Mouse (Mus musculus) hindbrain, embryonic 12.5 days (tissue): Measurements from ENCODE around the gene Rps6ka5. TPM values are rescaled to one million over a fixed set of nuclear protein-coding genes. Genes with fewer than 3 reads are reported as not detected.

Experiments
- ATAC-seq: fragments of 200-750 bp; cut with Nextera tagmentation; 2 replicates; pipeline ENCODE4 v1.8.0; 2017; ENCODE audit warnings: moderate TSS enrichment; ENCODE audit not compliant: low FRiP score
- H3K27ac ChIP-seq: fragments of 300-500 bp; sonication (generic); 2 replicates; pipeline ENCODE4 v1.5.1; 2016; ENCODE audit warnings: mild to moderate bottlenecking
- H3K27me3 ChIP-seq: fragments of 300-500 bp; sonication (generic); 2 replicates; pipeline ENCODE4 v1.6.1; 2016; ENCODE audit warnings: mild to moderate bottlenecking
- H3K36me3 ChIP-seq: fragments of 300-500 bp; sonication (generic); 2 replicates; pipeline ENCODE4 v1.6.1; 2016; ENCODE audit warnings: mild to moderate bottlenecking
- H3K4me1 ChIP-seq: fragments of 300-500 bp; sonication (generic); 2 replicates; pipeline ENCODE4 v1.6.1; 2016
- H3K4me2 ChIP-seq: fragments of 300-500 bp; sonication (generic); replicated peaks from 2 replicates; pipeline ENCODE4 v1.6.1; 2016; ENCODE audit warnings: mild to moderate bottlenecking
- H3K4me3 ChIP-seq: fragments of 300-500 bp; sonication (generic); 2 replicates; pipeline ENCODE4 v1.5.1; 2016; ENCODE audit warnings: mild to moderate bottlenecking
- H3K9ac ChIP-seq: fragments of 300-500 bp; sonication (generic); 2 replicates; pipeline ENCODE4 v1.6.1; 2016; ENCODE audit warnings: mild to moderate bottlenecking, moderate library complexity
- H3K9me3 ChIP-seq: fragments of 300-500 bp; sonication (generic); replicated peaks from 2 replicates; pipeline ENCODE4 v1.6.1; 2016; ENCODE audit warnings: mild to moderate bottlenecking
- WGBS: fragments of 180-500 bp; shearing (Covaris S2); methylation state at CpG from one replicate; pipeline ENCODE4 v1.1.7; 2016; 5-methylcytosine and 5-hydroxymethylcytosine counted together
- polyA plus RNA-seq: library from polyadenylated mRNA; unstranded; fragments of >200 nt; fragmentation: Nextera tagmentation; extraction: Ambion mirVana; gene quantifications from 2 replicates; pipeline ENCODE4 v1.2.1, GENCODE M21; 2016

The Rps6ka5 gene
- polyA plus RNA-seq, 1 experiment from 2014 or later = 6.5 TPM

- WGBS = 79% methylated on average over 5 of the region's 5 CpGs
- Histone ChIP-seq H3K4me2 (no peak overlapping the region), H3K9ac (no peak overlapping the region), H3K27ac (no peak overlapping the region), H3K4me3 (no peak overlapping the region), H3K36me3 (no peaks in the 10 kb centered on the region), H3K4me1 (no peaks in the 10 kb centered on the region), H3K27me3 (no peaks in the 10 kb centered on the region), H3K9me3 (no peaks in the 10 kb centered on the region)
- no peak for ATAC-seq
Measured at GRCm38 (mm10) chr12:100609064-100609463, 117.7 kb downstream of the Rps6ka5 start.

GRCm38 (mm10) chr12:100606733-100607132, 120.0 kb downstream of the Rps6ka5 start:
- Histone ChIP-seq H3K36me3 (no peaks in the 10 kb centered on the region), H3K27me3 (no peaks in the 10 kb centered on the region), H3K27ac (no peak overlapping the region), H3K4me2 (no peak overlapping the region), H3K9me3 (no peaks in the 10 kb centered on the region), H3K4me3 (no peak overlapping the region), H3K4me1 (no peaks in the 10 kb centered on the region), H3K9ac (no peak overlapping the region)
- ATAC-seq = no peak
- 94% methylated on average over 1 of the region's 1 CpGs for WGBS

DNA sequence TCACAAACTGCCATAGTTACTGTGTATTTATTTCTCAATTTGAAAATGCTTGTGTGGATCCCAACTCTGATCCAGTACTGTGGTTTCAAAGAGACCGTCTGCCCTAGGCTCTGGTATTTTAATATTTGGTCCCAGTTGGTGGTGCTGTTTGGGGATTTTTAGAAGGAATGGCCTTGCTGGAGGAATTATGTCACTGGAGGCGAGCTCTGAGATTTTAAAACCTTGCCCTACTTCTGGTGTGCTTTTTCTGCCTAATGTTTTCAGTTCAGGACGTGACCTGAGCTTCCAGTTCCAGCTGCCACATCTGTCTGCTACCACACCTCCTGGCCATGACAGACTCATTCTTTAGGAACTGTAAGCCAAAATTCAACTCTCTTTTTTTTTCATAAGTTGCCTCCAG, 121.2 kb downstream of the Rps6ka5 start:
- H3K27ac ChIP-seq = no peak overlapping the region
- H3K4me2 ChIP-seq = no peak overlapping the region
- no peak overlapping the region for H3K4me3 ChIP-seq
- H3K9ac ChIP-seq = no peak overlapping the region
- H3K9me3 ChIP-seq = no peaks in the 10 kb centered on the region
- WGBS = 79% methylated on average over 3 of the region's 3 CpGs
- H3K36me3 ChIP-seq = no peaks in the 10 kb centered on the region
- H3K27me3 ChIP-seq = no peaks in the 10 kb centered on the region
- H3K4me1 ChIP-seq = no peaks in the 10 kb centered on the region
- no peak for ATAC-seq

GRCm38 (mm10) chr12:100604540-100604939, 122.2 kb downstream of the Rps6ka5 start:
- 0% methylated on average over 1 of the region's 1 CpGs for WGBS
- peak; percentile 64; the same call in 1 of the 2 replicates for ATAC-seq

GRCm38 (mm10) chr12:100594700-100595099, 132.1 kb downstream of the Rps6ka5 start:
- 83% methylated on average over 3 of the region's 3 CpGs for WGBS
- ATAC-seq = no peak
- Histone ChIP-seq H3K9me3 (no peaks in the 10 kb centered on the region), H3K4me1 (no peaks in the 10 kb centered on the region), H3K4me2 (no peak overlapping the region), H3K36me3 (no peaks in the 10 kb centered on the region), H3K27me3 (no peaks in the 10 kb centered on the region), H3K4me3 (no peak overlapping the region), H3K9ac (no peak overlapping the region), H3K27ac (no peak overlapping the region)

More at GRCm38 (mm10) chr12:100604540-100604939, 122.2 kb downstream of the Rps6ka5 start:
- Histone ChIP-seq H3K27me3 (no peaks in the 10 kb centered on the region), H3K4me2 (no peak overlapping the region), H3K9ac (no peak overlapping the region), H3K4me3 (no peak overlapping the region), H3K4me1 (no peaks in the 10 kb centered on the region), H3K9me3 (no peaks in the 10 kb centered on the region), H3K36me3 (no peaks in the 10 kb centered on the region), H3K27ac (no peak overlapping the region)

DNA sequence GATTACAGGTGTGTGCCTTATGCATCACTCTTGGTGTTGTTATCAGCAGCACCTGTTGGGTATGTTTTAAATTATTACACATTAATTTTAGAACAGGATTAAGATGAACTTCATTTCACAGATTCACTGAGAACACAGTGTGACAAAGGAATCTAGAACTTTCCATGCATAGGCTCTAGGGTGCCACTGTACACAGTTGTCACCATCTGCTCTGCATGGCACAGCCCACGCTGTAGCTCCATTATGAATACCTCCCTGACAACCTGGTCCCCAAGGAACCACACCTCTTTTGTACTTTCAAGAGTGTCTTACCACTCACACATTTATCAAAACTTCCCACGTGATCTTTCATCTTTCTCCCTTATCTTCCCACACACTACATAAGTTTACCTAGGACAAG, 140.2 kb downstream of the Rps6ka5 start:
- 90% methylated on average over 2 of the region's 2 CpGs for WGBS

DNA sequence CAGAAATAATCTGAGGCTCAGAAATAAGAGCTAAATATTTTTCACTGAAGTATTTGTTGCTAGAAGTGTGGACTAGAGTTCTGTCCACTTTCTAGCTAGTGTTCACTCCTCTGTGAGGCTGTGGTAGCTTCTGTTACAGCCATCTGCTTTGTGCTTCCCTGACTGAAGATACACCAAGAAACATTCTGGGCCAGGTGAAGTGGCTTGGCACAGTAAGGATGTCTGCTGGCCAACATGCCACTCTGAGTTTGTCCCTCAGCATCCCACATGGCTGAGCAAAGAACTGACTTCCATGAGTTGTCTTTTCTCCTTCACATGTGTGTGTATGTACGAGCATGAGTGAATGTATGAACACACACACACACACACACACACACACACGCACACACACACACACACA, 147.6 kb downstream of the Rps6ka5 start:
- ATAC-seq = no peak
- no peak overlapping the region for H3K27ac ChIP-seq
- H3K9me3 ChIP-seq = no peaks in the 10 kb centered on the region
- H3K36me3 ChIP-seq = peaks cover 1% of the 10 kb centered on the region; the same call in 1 of the 2 replicates
- WGBS = 89% methylated on average over 2 of the region's 2 CpGs
- H3K27me3 ChIP-seq = no peaks in the 10 kb centered on the region
- H3K9ac ChIP-seq = no peak overlapping the region
- no peak overlapping the region for H3K4me3 ChIP-seq
- H3K4me2 ChIP-seq = no peak overlapping the region
- H3K4me1 ChIP-seq = no peaks in the 10 kb centered on the region

More for the DNA sequence above, 140.2 kb downstream of the Rps6ka5 start:
- ATAC-seq = no peak
- H3K4me2 ChIP-seq = no peak overlapping the region
- H3K4me3 ChIP-seq = no peak overlapping the region
- no peaks in the 10 kb centered on the region for H3K4me1 ChIP-seq
- no peaks in the 10 kb centered on the region for H3K27me3 ChIP-seq
- H3K36me3 ChIP-seq = no peaks in the 10 kb centered on the region
- no peak overlapping the region for H3K27ac ChIP-seq
- H3K9me3 ChIP-seq = no peaks in the 10 kb centered on the region
- H3K9ac ChIP-seq = no peak overlapping the region

GRCm38 (mm10) chr12:100578291-100578690, 148.5 kb downstream of the Rps6ka5 start:
- ATAC-seq = no peak
- no peaks in the 10 kb centered on the region for H3K27me3 ChIP-seq
- H3K36me3 ChIP-seq = peaks cover 8% of the 10 kb centered on the region; the same call in 1 of the 2 replicates
- no peak overlapping the region for H3K4me3 ChIP-seq
- no peak overlapping the region for H3K27ac ChIP-seq
- no peaks in the 10 kb centered on the region for H3K4me1 ChIP-seq
- H3K9ac ChIP-seq = no peak overlapping the region
- no peaks in the 10 kb centered on the region for H3K9me3 ChIP-seq
- WGBS = 56% methylated on average over 2 of the region's 2 CpGs
- no peak overlapping the region for H3K4me2 ChIP-seq

GRCm38 (mm10) chr12:100575739-100576138, 151.0 kb downstream of the Rps6ka5 start:
- H3K36me3 ChIP-seq = peaks cover 8% of the 10 kb centered on the region; the same call in 1 of the 2 replicates
- no peaks in the 10 kb centered on the region for H3K27me3 ChIP-seq
- no peak overlapping the region for H3K9ac ChIP-seq
- WGBS = 85% methylated on average over 3 of the region's 3 CpGs
- no peak overlapping the region for H3K4me3 ChIP-seq
- no peaks in the 10 kb centered on the region for H3K4me1 ChIP-seq
- no peak for ATAC-seq
- no peak overlapping the region for H3K4me2 ChIP-seq
- H3K27ac ChIP-seq = no peak overlapping the region
- H3K9me3 ChIP-seq = no peaks in the 10 kb centered on the region

DNA sequence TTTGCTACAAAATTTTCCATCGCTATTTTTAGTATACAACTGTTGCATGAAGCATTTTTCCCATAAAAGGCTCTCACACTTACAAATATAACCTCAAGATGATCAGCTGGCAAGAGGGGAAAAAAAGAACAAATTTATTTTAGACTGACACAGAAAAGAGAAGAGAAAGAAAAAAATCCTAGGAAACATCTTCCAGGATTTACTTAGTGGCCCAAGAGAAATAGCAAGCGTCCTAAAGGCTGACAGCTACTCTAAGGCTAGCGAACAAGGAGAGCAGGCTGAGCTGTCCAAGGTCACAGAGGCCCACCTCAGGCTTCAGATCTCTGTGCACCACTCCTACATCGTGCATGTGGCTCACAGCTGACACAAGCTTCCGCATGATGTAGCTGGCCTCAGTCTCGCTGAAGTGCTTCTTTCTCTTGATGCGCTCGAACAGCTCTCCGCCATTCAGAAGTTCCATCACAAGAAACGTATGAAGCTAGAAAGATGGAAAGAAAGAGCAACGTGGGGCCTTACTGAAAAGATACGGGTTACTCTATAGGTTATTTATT, 156.2 kb downstream of the Rps6ka5 start:
- WGBS = 84% methylated on average over 12 of the region's 12 CpGs
- peaks cover 8% of the 10 kb centered on the region; the same call in 1 of the 2 replicates for H3K36me3 ChIP-seq
- H3K9me3 ChIP-seq = no peaks in the 10 kb centered on the region
- no peaks in the 10 kb centered on the region for H3K27me3 ChIP-seq
- H3K4me1 ChIP-seq = no peaks in the 10 kb centered on the region
- H3K4me3 ChIP-seq = no peak overlapping the region
- no peak overlapping the region for H3K9ac ChIP-seq
- ATAC-seq = no peak
- H3K27ac ChIP-seq = no peak overlapping the region
- no peak overlapping the region for H3K4me2 ChIP-seq

- Histone ChIP-seq H3K27me3 (no peaks in the 10 kb centered on the region), H3K4me2 (no peak overlapping the region), H3K4me1 (no peaks in the 10 kb centered on the region), H3K4me3 (no peak overlapping the region), H3K9ac (no peak overlapping the region), H3K9me3 (no peaks in the 10 kb centered on the region), H3K36me3 (peaks cover 3% of the 10 kb centered on the region; the same call in 1 of the 2 replicates), H3K27ac (no peak overlapping the region)
- no peak for ATAC-seq
- WGBS = 87% methylated on average over 7 of the region's 7 CpGs
Measured at GRCm38 (mm10) chr12:100568831-100569230, 158.0 kb downstream of the Rps6ka5 start.

DNA sequence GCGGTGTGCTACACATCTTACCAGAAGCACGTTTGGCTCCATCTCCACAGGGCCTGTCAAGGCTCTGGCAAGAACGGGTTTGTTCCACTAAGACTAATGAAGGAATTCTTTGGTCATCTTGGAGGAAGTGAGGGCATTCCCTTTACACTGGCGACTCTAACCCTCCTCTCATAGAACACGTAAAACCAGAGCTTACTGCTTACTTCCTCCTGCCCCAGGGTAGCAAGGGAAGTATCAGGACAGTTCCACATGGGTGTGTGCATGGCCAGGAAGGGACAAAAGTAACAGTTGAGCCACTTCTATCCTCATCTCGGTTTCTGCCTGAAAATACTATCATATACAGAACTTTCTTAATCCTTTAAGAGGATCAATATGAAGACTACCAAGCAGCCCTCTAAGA, 158.7 kb downstream of the Rps6ka5 start:
- Histone ChIP-seq H3K27ac (no peak overlapping the region), H3K27me3 (no peaks in the 10 kb centered on the region), H3K9ac (no peak overlapping the region), H3K9me3 (no peaks in the 10 kb centered on the region), H3K4me1 (no peaks in the 10 kb centered on the region), H3K4me3 (no peak overlapping the region), H3K4me2 (no peak overlapping the region), H3K36me3 (0 out of 2 replicates have a peak, but pooled peaks cover 4% of the 10 kb centered on the region)
- WGBS = 86% methylated on average over 6 of the region's 6 CpGs
- ATAC-seq = no peak

DNA sequence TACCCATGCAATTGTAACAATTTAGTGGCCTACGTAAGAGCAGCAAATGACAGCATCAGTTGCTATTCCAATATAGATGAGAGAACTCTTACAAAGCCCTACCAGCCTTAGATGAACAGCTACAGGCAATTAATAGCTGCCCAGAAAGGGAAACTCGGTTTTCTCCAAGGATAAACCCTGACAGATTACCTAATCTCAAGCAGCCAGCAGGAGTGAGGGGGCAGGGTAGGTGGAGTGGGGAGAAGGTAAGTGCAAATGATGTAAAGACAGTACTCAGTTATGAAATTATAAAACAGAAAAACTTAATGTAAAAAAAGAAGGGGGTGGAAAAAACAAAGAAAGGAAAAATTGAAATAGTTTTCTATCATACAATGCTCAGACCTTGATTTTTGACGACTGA, 159.2 kb downstream of the Rps6ka5 start:
- ATAC-seq = no peak
- H3K4me1 ChIP-seq = no peaks in the 10 kb centered on the region
- no peaks in the 10 kb centered on the region for H3K9me3 ChIP-seq
- no peak overlapping the region for H3K4me3 ChIP-seq
- H3K9ac ChIP-seq = no peak overlapping the region
- H3K27me3 ChIP-seq = no peaks in the 10 kb centered on the region
- H3K36me3 ChIP-seq = 0 out of 2 replicates have a peak, but pooled peaks cover 4% of the 10 kb centered on the region
- H3K27ac ChIP-seq = no peak overlapping the region
- WGBS = 83% methylated on average over 3 of the region's 3 CpGs
- H3K4me2 ChIP-seq = no peak overlapping the region
